Mouse (Mus musculus) erythroblast, embryonic 14.5 days (primary cell): ENCODE measurements around the gene Psmc5.

Source experiments
- GATA1 ChIP-seq: IDR thresholded peaks from 2 replicates; pipeline ENCODE4 v1.6.1; 2012; ENCODE audit warnings: low read length, inconsistent platforms, mixed read lengths
- TAL1 ChIP-seq: IDR thresholded peaks from 3 replicates; pipeline ENCODE4 v1.6.1; 2012; ENCODE audit warnings: low read length, inconsistent platforms, mixed read lengths

GRCm38 (mm10) chr11:106282452-106282851 lies 26.5 kb downstream of the Psmc5 start:
- no peak for TF ChIP-seq GATA1
- TF ChIP-seq TAL1 = no peak
